Mouse (Mus musculus) heart, adult 2 months (tissue): ENCODE data around the gene Calhm6.

Source experiments
- CTCF ChIP-seq: fragments of 200-600 bp; IDR thresholded peaks from 2 replicates; pipeline ENCODE4 v1.8.1; 2022; ENCODE audit warnings: antibody characterized with exemption, mild to moderate bottlenecking, moderate library complexity
- EP300 ChIP-seq: fragments of 200-500 bp; IDR thresholded peaks from 2 replicates; pipeline ENCODE4 v1.6.1; 2011; ENCODE audit warnings: low read depth, low read length, control low read depth; ENCODE audit not compliant: insufficient read depth
- POLR2A ChIP-seq: fragments of 200-500 bp; IDR thresholded peaks from 2 replicates; pipeline ENCODE4 v1.6.1; 2011; ENCODE audit warnings: mild to moderate bottlenecking, low read depth, low read length, control low read depth; ENCODE audit not compliant: insufficient read depth

- TF ChIP-seq POLR2A, result no peak
- no peak for TF ChIP-seq CTCF
- TF ChIP-seq EP300, result no peak
Observed at GRCm38 (mm10) chr10:34088515-34088914, 39.3 kb downstream of the Calhm6 start.
